Mouse (Mus musculus) intestine, embryonic 14.5 days (tissue): ENCODE data around the gene Lyrm7. TPM values are rescaled to one million over a fixed set of nuclear protein-coding genes. Genes with fewer than 3 reads are reported as not detected.
A peak's percentile ranks its signal among the peaks of the same experiment; 100 is the strongest.

Experiments used
- ATAC-seq: fragments of 200-750 bp; cut with Nextera tagmentation; replicated peaks from 2 replicates; pipeline ENCODE4 v1.8.0; 2017; ENCODE audit warnings: low read depth, moderate number of reproducible peaks, moderate TSS enrichment, moderate library complexity; ENCODE audit not compliant: low FRiP score, low TSS enrichment
- DNase-seq: peaks from one replicate; pipeline ENCODE4 v3.0.0-alpha.2; 2018; ENCODE audit warnings: low spot score
- H3K27ac ChIP-seq: fragments of 300-500 bp; sonication (generic); 2 replicates; pipeline ENCODE4 v1.5.1; 2014; ENCODE audit warnings: low read depth, mild to moderate bottlenecking, control low read depth
- H3K27me3 ChIP-seq: fragments of 300-500 bp; sonication (generic); replicated peaks from 2 replicates; pipeline ENCODE4 v1.6.1; 2014; ENCODE audit warnings: low read length, control low read depth; ENCODE audit not compliant: control insufficient read depth, insufficient read depth
- H3K36me3 ChIP-seq: fragments of 300-500 bp; sonication (generic); 2 replicates; pipeline ENCODE4 v1.6.1; 2014; ENCODE audit warnings: low read length, control low read depth; ENCODE audit not compliant: control insufficient read depth, insufficient read depth
- H3K4me1 ChIP-seq: fragments of 300-500 bp; sonication (generic); replicated peaks from 2 replicates; pipeline ENCODE4 v1.6.1; 2014; ENCODE audit warnings: low read length, control low read depth, mixed read lengths; ENCODE audit not compliant: control insufficient read depth, insufficient read depth
- H3K4me2 ChIP-seq: fragments of 300-500 bp; sonication (generic); 2 replicates; pipeline ENCODE4 v1.6.1; 2014; ENCODE audit warnings: low read length
- H3K4me3 ChIP-seq: fragments of 300-500 bp; sonication (generic); 2 replicates; pipeline ENCODE4 v1.5.1; 2014; ENCODE audit warnings: low read depth, low read length, control low read depth, mixed read lengths
- H3K9ac ChIP-seq: fragments of 300-500 bp; sonication (generic); 2 replicates; pipeline ENCODE4 v1.6.1; 2014; ENCODE audit warnings: mild to moderate bottlenecking, low read length
- H3K9me3 ChIP-seq: fragments of 300-500 bp; sonication (generic); 2 replicates; pipeline ENCODE4 v1.6.1; 2016; ENCODE audit warnings: low read length, control low read depth; ENCODE audit not compliant: control insufficient read depth
- WGBS: fragments of 180-500 bp; shearing (Covaris S2); extraction: QIAGEN DNeasy Blood & Tissue Kit; methylation state at CpG from one replicate; pipeline ENCODE4 v1.1.7; 2014; 5-methylcytosine and 5-hydroxymethylcytosine counted together
- polyA plus RNA-seq: library from polyadenylated mRNA; unstranded; fragments of >200 nt; fragmentation: Nextera tagmentation; extraction: Ambion mirVana; gene quantifications from 2 replicates; pipeline ENCODE4 v1.2.1, GENCODE M21; 2014

The Lyrm7 gene
- polyA plus RNA-seq, 1 experiment from 2014 or later = 8.0 TPM

DNA sequence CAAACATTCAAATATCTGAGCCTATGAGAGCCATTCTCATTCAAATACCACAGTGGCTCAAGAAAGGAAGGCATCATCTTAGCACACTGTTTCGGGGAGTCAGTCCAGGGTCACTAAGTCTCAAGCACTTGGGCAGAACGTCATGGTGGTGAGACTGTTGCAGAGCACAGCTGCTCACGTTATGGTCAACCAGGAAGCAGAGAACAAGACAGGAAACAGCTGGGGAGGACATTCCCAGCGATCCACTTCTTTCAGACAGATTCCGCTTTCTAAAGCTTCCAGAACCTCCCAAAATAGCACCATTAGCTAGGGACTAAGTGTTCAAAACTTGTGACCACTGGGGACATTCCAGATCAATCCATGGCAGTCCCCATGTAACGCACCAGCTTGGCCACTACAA lies 27.2 kb upstream of the Lyrm7 start:
- 63% methylated on average over 6 of the region's 6 CpGs for WGBS
- DNase-seq = no peak

GRCm38 (mm10) chr11:54885406-54885805 lies 24.7 kb upstream of the Lyrm7 start:
- no peak overlapping the region for H3K4me2 ChIP-seq
- no peaks in the 10 kb centered on the region for H3K27me3 ChIP-seq
- no peaks in the 10 kb centered on the region for H3K9me3 ChIP-seq
- DNase-seq (no peak), ATAC-seq (no peak)
- no peak overlapping the region for H3K9ac ChIP-seq
- WGBS = 80% methylated on average over 2 of the region's 2 CpGs
- no peak overlapping the region for H3K4me3 ChIP-seq
- 0 out of 2 replicates have a peak overlapping the region, but pooled peaks have one; percentile 22 for H3K27ac ChIP-seq
- H3K36me3 ChIP-seq = no peaks in the 10 kb centered on the region
- peaks cover 18% of the 10 kb centered on the region; the same call in 1 of the 2 replicates for H3K4me1 ChIP-seq

More for the DNA sequence above, 27.2 kb upstream of the Lyrm7 start:
- H3K4me3 ChIP-seq = no peak overlapping the region
- no peaks in the 10 kb centered on the region for H3K27me3 ChIP-seq
- no peaks in the 10 kb centered on the region for H3K36me3 ChIP-seq
- H3K27ac ChIP-seq = no peak overlapping the region
- no peak overlapping the region for H3K4me2 ChIP-seq
- no peaks in the 10 kb centered on the region for H3K9me3 ChIP-seq
- H3K9ac ChIP-seq = no peak overlapping the region
- no peak for ATAC-seq
- H3K4me1 ChIP-seq = peaks cover 9% of the 10 kb centered on the region; the same call in 1 of the 2 replicates

DNA sequence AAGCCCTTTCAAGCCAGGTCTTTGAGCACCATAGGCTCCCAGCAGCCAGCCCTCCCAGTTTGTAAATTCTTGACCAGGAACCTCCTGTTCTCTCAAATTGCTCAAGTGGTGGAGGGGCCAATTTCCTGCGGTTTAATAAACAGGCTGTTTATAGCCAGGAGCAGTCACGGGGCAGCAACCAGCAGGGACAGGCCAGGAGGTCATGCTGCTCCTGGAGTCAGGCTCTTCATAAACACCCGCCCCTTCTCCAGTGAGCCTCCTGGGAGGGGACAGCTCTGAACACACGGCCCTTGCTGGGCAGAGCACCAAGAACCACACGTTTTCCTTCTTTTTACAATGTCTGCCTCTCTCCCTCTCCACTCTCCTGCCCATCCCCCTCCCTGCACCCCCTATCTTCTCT lies 24.2 kb upstream of the Lyrm7 start:
- Histone ChIP-seq H3K4me3 (no peak overlapping the region), H3K27ac (no peak overlapping the region), H3K4me2 (no peak overlapping the region), H3K36me3 (no peaks in the 10 kb centered on the region), H3K9me3 (no peaks in the 10 kb centered on the region), H3K27me3 (no peaks in the 10 kb centered on the region), H3K9ac (no peak overlapping the region), H3K4me1 (peaks cover 18% of the 10 kb centered on the region)
- DNase-seq = no peak
- no peak for ATAC-seq
- WGBS = 4% methylated on average over 5 of the region's 5 CpGs

DNA sequence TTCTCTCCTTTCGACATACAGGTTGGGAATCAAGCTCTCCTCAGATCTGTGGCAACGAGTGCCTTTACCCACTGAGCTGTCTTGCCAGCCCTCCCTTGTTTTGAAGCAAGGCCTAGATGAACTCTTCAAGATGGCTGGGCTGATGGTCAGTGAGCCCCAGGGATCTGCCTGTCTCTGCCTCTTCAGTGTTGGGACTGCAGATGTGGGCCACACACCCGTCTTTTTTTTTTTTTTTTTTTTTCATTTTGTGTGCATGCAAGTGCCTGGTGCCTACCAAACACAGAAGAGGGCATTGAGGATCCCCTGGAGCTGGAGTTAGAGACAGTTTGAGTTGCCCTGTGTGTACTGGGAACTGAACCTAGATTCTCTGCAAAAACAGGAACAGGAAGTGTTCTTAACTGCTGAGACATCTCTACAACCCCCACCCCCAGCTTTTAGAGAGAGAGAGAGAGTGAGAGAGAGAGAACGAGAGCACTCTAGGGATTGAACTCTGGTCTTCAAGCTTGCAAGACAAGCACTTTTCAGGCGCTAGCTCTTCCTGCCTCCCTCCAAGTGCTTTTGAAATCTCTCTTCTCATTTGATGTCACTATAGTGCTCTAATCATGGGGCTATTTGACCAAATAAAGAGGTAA lies 23.6 kb upstream of the Lyrm7 start:
- 74% methylated on average over 5 of the region's 5 CpGs for WGBS
- Histone ChIP-seq H3K36me3 (no peaks in the 10 kb centered on the region), H3K27me3 (no peaks in the 10 kb centered on the region), H3K4me1 (peaks cover 23% of the 10 kb centered on the region), H3K9ac (no peak overlapping the region), H3K4me2 (no peak overlapping the region), H3K27ac (no peak overlapping the region), H3K9me3 (no peaks in the 10 kb centered on the region), H3K4me3 (no peak overlapping the region)
- DNase-seq = no peak
- no peak for ATAC-seq

DNA sequence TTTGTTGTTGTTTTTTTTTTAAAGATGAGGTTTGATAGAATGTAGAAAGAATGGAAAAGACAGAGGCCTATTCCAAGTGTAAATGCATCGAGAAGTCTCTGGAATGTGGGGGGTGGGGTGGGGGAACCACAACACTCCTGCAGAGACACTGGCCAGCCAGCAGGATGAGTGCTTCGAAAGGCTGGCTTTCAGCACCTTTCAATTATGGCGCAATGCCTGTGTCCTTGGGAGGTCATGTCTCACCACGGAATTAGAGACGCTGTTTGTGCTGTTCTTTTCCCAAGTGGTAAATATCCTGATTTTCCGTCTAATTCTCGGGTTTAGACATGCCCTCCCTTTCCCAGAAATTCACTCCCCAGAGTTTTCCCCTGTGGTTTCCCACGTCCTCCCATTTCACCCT lies 22.0 kb upstream of the Lyrm7 start:
- no peak overlapping the region for H3K4me2 ChIP-seq
- no peak overlapping the region for H3K9ac ChIP-seq
- no peaks in the 10 kb centered on the region for H3K9me3 ChIP-seq
- DNase-seq (no peak), ATAC-seq (no peak)
- H3K4me1 ChIP-seq = peaks cover 23% of the 10 kb centered on the region
- 38% methylated on average over 8 of the region's 8 CpGs for WGBS
- H3K27me3 ChIP-seq = no peaks in the 10 kb centered on the region
- no peak overlapping the region for H3K27ac ChIP-seq
- no peaks in the 10 kb centered on the region for H3K36me3 ChIP-seq
- no peak overlapping the region for H3K4me3 ChIP-seq

- H3K27ac ChIP-seq = no peak overlapping the region
- H3K36me3 ChIP-seq = no peaks in the 10 kb centered on the region
- no peaks in the 10 kb centered on the region for H3K27me3 ChIP-seq
- no peaks in the 10 kb centered on the region for H3K9me3 ChIP-seq
- peaks cover 23% of the 10 kb centered on the region for H3K4me1 ChIP-seq
- ATAC-seq (peak; percentile 54), DNase-seq (no peak)
- no peak overlapping the region for H3K9ac ChIP-seq
- no peak overlapping the region for H3K4me2 ChIP-seq
- no peak overlapping the region for H3K4me3 ChIP-seq
- WGBS = 10% methylated on average over 2 of the region's 2 CpGs
Measured at GRCm38 (mm10) chr11:54881051-54881474, 20.3 kb upstream of the Lyrm7 start.

DNA sequence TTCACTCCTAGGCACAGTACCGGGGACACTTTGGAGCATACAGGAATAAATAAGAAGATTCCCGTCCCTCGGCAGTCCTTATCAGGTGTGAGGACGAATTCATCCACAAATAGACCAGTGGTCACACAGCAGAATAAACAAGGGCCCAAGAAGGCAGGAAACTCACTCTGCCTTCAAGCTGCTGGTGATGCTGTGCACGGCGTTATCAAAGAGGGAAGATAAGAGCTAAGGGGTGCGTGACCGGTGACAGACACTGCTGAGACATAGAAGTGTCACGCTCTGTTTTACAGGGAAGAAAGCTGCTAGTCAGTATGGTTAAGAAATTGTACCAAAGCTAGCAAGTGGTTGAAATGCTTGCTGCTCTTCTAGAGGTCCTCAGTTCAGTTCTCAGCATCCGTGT lies 19.2 kb upstream of the Lyrm7 start:
- no peak for ATAC-seq
- Histone ChIP-seq H3K4me2 (no peak overlapping the region), H3K4me1 (peaks cover 17% of the 10 kb centered on the region), H3K9ac (no peak overlapping the region), H3K27ac (no peak overlapping the region), H3K36me3 (no peaks in the 10 kb centered on the region), H3K9me3 (no peaks in the 10 kb centered on the region), H3K27me3 (no peaks in the 10 kb centered on the region), H3K4me3 (no peak overlapping the region)
- DNase-seq = no peak
- WGBS = 59% methylated on average over 10 of the region's 10 CpGs

GRCm38 (mm10) chr11:54879434-54879833 lies 18.7 kb upstream of the Lyrm7 start:
- Histone ChIP-seq H3K4me3 (no peak overlapping the region), H3K27me3 (no peaks in the 10 kb centered on the region), H3K9me3 (no peaks in the 10 kb centered on the region), H3K4me2 (no peak overlapping the region), H3K9ac (no peak overlapping the region), H3K4me1 (peaks cover 15% of the 10 kb centered on the region; the same call in 1 of the 2 replicates), H3K27ac (no peak overlapping the region), H3K36me3 (no peaks in the 10 kb centered on the region)
- ATAC-seq (peak; percentile 36; the same call in 1 of the 2 replicates), DNase-seq (no peak)
- 23% methylated on average over 4 of the region's 4 CpGs for WGBS

GRCm38 (mm10) chr11:54878893-54879292 lies 18.2 kb upstream of the Lyrm7 start:
- H3K9me3 ChIP-seq = no peaks in the 10 kb centered on the region
- no peak overlapping the region for H3K9ac ChIP-seq
- 81% methylated on average over 6 of the region's 6 CpGs for WGBS
- no peaks in the 10 kb centered on the region for H3K27me3 ChIP-seq
- H3K36me3 ChIP-seq = peaks cover 5% of the 10 kb centered on the region
- no peak overlapping the region for H3K27ac ChIP-seq
- H3K4me3 ChIP-seq = no peak overlapping the region
- ATAC-seq = no peak
- H3K4me1 ChIP-seq = peaks cover 15% of the 10 kb centered on the region; the same call in 1 of the 2 replicates
- no peak for DNase-seq
- no peak overlapping the region for H3K4me2 ChIP-seq
